Mouse (Mus musculus) gastrocnemius, postnatal 25 days (tissue): ENCODE results near the gene Ptger3. TPM values are rescaled to one million over a fixed set of nuclear protein-coding genes. Genes with fewer than 3 reads are reported as not detected.

Source experiments
- DNase-seq: peaks from one replicate; pipeline ENCODE4 v3.0.0; 2022
- total RNA-seq, 2 experiments: library from RNA; stranded (reverse); gene quantifications; 1 replicate in 1 of 2; 2 replicates in 1 of 2; pipeline ENCODE4 v1.2.3; 2021

The Ptger3 gene
- total RNA-seq, 2 experiments from 2014 or later, result 0.31 to 2.7 TPM

DNA sequence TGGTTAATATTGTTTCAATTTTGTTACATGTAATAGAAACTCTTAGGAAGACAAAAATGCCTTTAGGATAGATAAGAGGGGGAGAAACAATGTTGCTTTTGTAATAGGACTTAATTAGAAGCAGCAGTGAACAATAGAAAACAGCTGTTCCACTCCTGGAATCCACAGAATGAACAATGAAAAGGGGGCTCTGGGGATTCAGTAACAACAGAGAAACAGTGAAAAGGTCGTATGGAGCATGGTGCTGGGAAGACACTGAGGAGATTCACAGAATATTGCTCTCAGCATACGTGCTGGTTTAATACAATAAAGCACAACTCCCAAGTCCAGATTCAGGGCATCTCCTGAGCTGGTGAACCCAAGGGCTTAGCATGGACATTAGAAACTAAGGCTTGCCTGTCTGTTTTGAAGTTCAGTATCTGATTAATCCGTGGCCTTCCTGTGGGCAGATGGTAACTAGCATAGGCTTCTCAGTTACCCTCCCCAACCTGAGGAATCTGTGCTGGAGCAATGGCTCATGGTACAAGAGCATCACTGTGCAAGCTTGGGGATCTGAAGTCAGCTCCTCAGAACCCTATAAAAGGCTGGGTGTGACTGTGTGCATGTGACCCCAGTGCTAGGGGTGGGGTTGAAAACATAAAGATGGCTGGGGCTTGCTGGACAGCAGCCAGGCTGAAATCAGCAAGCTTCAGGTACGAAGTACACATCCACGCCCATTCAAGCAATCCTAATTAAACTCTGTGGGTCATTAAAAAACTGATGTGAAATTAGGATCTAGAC, 16.1 kb downstream of the Ptger3 start:
- DNase-seq, result no peak

DNA sequence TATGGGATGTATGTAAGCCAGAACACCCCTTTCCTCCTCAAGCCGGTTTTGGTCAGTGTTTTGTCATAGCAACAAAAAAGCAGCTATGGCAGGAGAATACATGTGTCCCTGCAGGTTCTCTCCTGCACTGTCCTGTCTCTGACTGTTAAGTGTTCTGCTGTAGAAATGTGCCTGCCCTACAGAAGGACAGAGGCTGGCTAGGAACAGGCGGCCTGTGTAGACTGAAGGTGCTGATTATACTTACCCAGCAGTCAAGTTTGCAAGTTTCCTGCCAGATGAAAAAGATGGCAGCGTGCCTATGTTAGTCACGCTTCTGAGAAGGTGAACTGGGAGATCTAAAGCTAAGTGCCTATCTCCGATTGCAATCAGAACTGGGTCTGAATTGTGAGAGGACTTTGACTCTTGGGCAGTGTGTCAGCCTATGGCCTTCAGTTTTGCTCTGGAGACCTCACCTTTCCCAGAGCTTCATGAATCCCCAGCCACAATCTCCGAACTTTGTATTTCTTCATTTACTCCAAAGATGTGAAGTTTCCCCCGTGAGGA, 31.2 kb downstream of the Ptger3 start:
- no peak for DNase-seq

DNA sequence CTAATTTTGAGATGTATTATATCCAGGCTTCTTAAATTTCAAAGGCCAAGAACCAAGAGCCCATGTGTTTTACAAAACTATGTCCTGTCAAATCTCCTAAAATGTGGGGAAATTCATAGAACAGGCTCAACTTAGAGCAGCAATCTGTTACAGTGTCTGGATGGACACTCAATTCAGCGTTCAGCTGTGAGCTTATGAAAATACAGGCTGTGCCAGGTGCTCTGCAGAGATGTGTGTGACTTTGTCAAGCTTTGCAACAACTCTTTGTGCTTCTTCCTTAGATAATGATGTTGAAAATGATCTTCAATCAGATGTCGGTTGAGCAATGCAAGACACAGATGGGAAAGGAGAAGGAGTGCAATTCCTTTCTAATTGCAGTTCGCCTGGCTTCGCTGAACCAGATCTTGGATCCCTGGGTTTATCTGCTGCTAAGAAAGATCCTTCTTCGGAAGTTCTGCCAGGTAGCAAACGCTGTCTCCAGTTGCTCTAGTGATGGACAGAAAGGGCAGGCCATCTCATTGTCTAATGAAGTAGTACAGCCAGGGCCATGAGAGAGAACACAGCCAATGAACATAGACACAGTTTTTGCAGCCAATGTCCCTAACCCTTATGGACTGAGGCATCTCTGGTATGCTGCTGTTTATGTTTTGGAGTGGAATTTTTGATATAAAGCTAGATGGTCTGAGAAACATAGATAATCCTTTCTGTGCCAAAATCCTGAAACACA, 38.2 kb downstream of the Ptger3 start:
- no peak for DNase-seq

DNA sequence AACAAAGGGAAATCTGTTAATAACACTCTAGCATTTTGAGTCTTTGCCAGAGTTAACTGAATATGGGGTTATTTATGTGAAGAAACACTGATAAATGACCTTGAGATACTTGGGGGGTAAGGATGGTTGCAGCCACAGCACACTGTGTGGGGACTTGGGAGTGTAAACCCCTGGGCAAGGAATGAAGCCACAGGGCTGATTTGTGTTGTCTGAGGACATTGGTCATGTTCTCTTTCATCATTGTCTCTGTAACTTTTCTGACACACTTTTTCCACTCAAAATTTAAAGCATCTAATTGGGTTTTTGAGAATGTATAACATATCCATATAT, 38.7 kb downstream of the Ptger3 start:
- no peak for DNase-seq

DNA sequence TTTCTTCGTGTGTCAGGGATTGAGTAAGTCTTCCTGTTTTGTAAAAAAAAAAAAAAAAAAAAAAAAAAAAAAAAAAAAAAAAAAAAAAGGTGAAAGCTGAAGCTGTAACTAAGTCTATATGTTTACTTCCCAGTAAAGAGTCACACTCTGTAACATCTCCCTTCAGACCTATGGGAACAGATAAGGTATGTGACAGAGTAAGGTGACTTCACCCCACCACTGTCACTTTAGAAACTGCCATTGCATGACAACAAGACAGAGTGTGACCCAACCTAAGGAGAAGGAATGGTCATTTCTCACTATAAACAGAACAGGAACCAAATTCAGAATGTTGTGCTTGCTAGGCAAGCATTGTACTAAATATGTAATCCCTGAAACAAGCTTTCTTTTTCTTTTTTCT, 46.9 kb downstream of the Ptger3 start:
- no peak for DNase-seq

DNA sequence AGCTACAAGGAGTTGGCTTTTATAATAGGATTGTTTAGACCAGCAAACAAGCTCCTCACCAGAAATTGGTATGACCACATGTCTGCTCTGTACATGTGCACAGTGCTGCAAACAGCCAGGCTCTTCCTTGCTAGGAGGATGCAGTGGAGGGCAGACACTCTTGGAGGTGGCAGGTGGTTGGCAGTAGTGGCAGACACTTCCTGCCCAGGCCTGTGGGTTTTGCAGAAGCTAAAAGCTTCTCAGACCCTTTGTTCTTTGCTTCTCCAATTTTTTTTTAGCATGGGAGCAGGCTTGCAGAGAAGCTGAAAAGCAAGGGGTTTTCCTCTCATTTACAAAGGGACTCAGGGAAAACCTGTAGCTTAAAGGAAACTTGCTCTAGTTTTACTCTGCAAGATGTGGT, 50.3 kb downstream of the Ptger3 start:
- DNase-seq, result no peak

DNA sequence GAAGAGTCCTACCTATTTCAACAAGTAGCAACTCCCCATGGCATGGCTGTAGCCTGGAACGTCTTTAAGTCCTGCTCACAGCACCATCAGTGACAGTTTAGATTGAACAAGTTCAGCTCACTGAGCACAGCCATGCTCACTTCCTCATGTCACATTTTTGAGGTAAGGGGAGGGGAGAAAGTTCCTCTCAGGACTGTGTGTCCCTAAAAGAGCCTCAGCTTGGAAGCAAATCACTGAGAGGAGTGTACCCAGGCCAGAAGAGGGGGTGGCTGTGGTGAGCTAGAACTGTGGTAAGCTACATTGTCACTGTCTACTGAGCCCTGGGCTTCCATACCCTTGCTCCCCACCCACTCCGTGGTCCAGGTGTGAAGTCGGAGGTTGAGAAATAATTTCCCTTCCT, 60.7 kb downstream of the Ptger3 start:
- no peak for DNase-seq

DNA sequence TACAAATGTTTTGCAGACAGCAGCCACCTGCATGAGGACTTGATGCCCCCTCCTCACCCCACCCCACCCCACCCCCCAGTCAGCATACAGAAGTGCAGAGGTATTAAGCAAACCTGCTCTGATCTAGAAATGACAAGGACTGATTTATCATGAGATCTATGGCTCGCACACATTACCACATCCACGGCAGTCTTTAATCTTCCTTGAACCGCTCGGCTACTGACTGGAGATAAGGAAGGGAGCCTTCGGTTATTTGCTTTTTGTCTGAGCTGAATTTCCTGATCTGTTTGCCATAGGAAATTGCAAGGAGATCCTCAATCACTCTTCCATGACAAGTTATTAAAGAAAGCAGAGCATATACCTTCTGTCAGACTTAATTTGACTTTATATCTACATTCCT, 64.0 kb downstream of the Ptger3 start:
- no peak for DNase-seq

DNA sequence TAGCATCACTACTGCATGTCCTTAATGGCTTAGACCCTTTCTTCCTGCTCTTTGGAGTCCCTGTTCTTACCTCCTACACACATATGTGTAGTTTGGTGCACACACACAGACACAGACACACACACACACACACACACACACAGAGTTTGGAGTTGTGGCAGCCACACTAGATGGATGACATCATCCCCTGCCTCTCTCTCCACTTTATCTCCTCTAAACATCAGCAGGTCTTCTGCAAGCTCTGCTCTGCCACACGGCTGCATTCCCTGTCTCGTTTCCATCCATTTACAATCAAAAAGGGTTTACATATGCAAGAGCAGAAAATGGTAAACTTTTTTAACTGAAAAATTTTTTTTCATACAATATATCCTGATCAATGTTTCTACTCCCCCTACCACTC, 64.7 kb downstream of the Ptger3 start:
- no peak for DNase-seq

DNA sequence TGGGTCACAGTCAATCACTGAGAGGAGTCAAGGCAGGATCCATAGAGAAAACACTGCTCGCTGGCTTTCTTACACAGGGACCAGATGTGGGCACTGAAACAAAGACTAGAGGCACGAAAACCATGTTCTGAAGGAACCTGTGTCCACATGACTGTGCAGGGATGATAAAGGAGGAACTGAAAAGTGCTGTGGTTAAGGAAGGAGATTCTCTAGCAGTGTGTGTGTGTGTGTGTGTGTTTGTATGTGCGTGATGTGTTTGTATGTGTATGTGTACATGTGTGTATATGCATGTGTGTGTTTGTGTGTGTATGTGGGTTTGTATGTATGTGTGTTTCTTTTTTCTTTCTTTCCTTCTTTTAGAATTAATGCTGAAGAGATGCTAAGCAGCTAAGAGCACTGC, 67.7 kb downstream of the Ptger3 start:
- no peak for DNase-seq

DNA sequence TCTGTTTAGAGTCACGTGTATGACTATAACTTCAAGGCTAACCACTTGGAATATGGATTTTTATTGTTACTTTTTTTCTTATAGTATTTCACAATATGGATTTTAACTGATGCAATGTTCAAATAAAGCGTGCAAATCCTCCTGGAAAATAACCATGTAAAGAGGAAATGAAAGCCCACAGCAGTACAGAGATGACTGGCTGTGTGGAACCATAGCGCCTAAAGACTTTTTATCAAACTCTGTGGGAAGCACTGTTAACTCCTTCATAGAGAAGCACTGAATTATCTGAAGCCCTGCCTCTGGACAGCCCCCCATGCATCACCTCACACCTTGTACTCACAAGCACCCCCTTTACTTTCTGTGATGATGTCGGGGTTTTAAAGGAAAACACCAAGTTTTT, 69.0 kb downstream of the Ptger3 start:
- DNase-seq, result no peak

DNA sequence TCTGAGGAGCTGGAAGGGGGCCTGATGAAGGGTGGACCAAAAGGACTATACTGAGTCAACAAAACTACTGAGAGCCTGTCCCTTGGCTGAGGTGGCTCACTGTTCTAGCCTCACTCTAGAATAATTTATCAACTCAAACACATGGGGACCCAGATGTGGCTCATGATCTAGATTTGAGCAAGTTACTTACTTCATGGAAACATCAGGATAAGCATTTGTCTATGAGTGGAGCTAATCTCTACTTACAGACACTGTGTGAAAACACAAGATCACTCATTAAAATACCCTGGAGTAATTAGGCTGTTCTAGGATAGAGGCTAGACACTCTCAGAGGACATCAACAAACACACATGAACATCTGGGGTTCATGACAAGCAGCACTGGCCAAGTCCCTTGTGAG, 70.2 kb downstream of the Ptger3 start:
- DNase-seq, result peak; percentile 31

DNA sequence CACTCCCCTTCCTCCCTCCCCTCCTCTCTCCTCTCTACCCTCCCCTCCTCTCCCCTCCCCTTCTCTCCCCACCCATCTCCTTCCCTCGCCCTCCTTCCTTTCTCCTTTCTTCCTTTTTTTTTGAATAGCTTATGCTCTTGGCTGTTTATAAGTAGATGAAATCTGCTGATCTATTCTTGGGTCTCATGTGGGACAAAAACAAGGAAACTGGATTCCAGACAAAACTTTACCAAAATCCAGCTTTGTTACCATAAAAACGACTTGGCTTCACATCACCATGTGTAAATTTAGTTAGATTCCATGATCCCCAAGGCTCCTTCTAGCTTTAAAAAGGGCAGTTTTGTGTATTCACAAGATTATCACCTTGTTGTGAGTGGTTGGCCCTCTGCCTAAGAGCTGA, 70.6 kb downstream of the Ptger3 start:
- DNase-seq, result no peak

DNA sequence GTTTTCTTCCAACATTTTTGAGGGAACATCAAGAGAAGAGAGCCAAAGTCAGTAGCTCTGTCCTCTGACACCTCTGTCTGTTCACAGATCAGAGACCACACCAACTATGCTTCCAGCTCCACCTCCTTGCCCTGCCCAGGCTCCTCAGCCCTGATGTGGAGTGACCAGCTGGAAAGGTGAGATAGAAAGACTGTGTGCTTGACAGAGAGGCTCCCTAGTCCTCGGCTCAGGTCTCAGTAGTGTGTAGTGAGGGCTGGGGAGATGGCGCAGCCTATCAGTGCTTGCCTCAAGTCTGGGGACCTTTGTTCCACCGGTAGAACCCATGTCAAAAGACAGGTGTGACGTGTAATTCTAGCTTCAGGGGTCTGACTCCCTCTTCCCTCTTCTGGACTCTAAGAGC, 74.9 kb downstream of the Ptger3 start:
- DNase-seq, result no peak

DNA sequence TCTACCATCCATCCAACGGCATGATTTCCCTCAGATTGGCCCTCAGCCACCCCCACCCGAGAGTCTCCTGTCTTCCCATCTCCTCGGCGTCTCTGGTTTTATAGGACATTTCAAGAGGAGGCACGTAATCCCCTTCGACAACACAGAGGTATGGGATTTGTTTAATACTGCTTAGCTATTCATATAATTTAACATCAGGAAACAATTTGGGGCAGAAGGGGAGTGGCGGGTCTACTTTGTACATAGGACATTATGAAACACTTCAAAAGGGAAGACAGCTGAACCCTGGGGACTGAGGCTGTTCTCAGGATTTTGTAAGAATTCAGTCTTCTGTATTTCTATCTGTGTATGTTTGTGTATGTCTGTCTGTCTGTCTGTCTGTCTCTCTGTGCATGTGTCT, 94.9 kb downstream of the Ptger3 start:
- no peak for DNase-seq

DNA sequence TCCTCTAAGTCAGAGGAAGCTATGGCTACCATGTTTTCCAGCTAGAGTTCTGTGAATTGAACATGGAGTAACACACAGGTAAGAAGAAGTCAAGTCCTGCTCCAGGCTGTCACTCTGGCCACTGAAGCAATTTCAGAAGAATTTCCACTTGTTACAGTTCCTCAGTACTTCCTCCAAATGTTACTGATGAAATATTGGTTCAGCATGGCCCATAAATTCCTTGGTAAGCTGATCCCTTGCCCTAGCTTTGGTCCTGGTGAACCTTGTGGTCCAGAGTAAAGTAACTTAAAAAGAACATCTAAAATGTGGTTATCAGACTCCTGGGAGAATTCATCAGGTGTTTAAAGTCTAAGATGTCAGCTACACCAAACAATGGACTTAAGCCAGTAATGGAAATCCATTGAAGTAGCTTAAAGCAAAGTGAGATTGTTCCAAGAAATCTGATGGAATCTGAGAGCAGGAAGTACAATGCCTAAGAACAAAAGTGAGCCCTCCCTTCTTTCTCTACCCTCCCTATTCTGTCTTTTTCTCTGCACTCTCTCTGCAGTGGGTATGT, 97.9 kb downstream of the Ptger3 start:
- DNase-seq, result no peak

DNA sequence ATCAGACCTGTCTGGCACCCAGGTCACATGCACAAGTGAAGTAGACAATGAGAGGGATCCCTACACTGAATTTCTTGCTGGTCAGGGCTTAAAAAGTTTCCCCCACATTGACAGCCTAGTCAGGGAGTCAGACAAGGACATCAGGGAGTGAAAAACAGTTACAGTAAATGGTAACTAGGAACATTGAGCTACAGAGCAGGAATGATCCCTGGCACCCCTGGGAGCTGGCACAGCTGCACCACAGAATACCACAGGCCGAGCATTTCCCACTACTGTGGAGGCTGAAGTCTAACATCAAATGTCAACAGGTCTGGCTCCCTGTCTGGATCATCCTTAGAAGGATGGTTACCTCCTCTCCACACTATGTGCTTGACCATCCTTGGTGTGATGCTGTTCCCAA, 98.8 kb downstream of the Ptger3 start:
- DNase-seq, result no peak

DNA sequence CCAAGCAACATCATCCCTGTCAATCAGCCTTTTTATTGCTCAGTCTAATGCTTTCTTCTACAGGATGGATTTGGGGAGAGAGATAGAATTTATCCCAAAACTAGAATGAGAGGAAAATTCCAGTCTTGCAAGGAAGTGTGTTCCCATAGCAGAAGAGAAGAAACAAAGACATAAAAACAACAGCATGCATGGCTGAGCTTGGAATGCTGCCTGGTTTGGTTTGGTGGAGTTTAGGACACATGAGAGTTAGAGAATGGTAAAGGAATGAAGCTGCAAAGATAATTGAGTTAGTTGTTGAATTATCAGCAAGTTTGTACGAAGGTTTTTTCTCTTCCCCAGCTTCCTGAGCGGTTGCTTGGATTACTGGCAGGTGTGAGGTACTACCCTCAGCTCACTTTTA, 99.5 kb downstream of the Ptger3 start:
- no peak for DNase-seq

DNA sequence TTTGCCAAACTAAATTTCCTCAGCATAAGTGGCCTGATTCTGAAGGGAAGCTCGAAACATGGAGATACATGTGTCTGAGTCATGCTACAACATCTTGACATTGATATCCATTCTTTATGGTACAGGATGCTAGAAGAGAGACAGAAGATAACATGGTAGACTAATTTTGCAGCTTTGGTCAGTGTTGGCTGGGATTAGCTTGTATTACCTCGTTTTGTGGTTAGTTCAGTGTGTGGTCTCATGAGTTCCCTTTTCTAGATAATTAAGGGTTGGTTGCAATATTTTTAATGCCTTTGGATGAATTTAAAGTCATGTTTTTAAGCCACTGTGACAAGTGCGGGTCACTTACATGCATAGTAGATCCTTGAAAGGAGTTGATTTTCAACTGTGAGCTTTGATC, 119.4 kb downstream of the Ptger3 start:
- DNase-seq, result no peak

DNA sequence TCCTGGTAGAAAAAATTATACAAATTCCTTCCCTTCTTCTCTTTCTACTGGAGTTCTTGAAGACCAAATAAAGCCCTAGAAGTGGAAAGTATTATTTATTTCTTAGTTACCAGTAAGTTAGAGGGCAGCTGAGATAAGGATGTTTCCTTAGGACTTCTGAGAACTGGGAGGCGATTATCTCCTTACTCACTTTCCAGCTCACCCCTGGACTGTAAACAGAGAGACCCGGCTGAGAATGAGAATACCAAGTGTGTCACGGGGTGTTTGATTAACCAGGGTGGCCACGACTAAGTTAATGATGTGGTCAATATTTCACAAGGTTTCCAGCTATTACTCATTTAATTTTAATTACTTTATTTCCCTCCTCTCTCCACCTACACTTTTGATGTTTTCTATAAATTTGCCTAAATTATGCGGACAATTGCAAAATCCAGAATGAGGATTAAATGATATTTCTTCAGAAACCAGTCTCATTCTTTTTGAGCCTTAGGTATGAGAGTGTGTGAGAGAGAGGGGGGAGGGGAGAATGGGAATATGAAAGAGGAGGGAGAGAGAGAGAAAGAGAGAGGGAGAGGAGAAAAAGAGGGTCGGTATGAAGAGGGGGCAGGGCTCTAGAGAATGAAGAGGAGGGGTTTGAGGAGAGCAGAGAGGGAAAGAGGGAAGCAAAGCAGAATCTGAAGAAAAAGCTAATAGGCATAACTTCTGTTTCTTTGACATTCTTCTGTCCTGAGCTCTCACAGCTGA, 121.9 kb downstream of the Ptger3 start:
- DNase-seq, result no peak
